Comparison of ENCODE assay signal across 8 mouse cellular contexts in the genomic region with DNA sequence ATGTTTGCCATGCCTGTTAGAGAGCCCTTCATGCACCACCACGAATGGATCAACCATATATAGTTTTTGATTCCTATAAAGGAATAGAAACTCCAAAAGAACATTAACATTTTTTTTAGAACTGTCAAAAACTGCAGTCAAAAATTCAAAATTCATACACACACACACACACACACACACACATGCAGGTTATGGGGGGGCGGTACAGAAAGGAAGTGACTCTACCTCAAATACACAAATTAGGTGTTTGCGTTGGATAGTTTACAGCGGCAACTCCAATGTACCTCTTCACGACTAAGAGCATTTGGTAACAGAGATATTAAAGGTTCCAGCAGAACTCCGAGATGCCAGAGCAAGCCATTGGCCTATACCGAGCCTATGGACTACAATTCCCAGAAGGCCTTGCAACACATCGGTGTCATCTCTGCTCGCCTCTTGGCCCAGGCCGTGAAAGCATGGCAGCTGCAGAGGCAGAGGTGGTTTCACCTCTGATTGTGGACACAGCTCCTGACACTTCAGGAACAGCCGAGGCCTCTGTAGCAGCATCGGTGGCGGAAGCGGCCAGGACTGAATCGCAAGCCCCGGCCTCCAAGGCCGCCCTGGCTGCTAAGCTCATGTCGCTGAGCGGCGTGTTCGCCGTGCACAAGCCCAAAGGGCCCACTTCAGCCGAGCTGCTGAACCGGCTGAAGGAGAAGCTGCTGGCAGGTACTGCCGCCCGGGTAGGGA. TPM values are rescaled to one million over a fixed set of nuclear protein-coding genes. Genes with fewer than 3 reads are reported as not detected.
DNase-seq lines count a peak whose midpoint lies in the region; ATAC-seq lines count a peak whose summit lies in the region.

A gene (plus strand): TSS at position 421 of the 726 bp plus-strand sequence.

- H3K4me1 ChIP-seq in hindbrain, embryonic 11.5 days (replicated peaks; ENCODE audit: control insufficient read depth, insufficient read depth, low read length): no peaks in the 10 kb centered on the region

- no peaks in the 10 kb centered on the region for H3K27me3 ChIP-seq in hindbrain, embryonic 11.5 days (ENCODE audit: control insufficient read depth, insufficient read depth, low read length)

- H3K9me3 ChIP-seq in hindbrain, embryonic 11.5 days (ENCODE audit: control insufficient read depth, low read length): no peaks in the 10 kb centered on the region

- H3K4me2 ChIP-seq in hindbrain, embryonic 11.5 days (replicated peaks; ENCODE audit: low read depth, low read length): peak within 1 kb of the TSS; percentile 43

- peak; percentile 92 for DNase-seq in NIH3T3 (ENCODE audit: low read depth)
- DNase-seq in cerebellum, adult 9-11 months: peak; percentile 84
- peak; percentile 78 to 91 for DNase-seq in frontal cortex, adult 2 months (ENCODE audit: extremely low spot score in 1 of 2, low spot score in 1 of 2)
- DNase-seq in hindbrain, embryonic 11.5 days (ENCODE audit: low spot score): peak; percentile 89
- peak; percentile 82 to 84 for DNase-seq in layer of hippocampus, postnatal 10 days (ENCODE audit: low spot score in 2 of 2)
- DNase-seq in lung, postnatal 10 days: peak; percentile 91
- DNase-seq in ovary, postnatal 36 days (ENCODE audit: low spot score): peak; percentile 74
- DNase-seq in thymus, postnatal 25 days: peak; percentile 80

- ATAC-seq in hindbrain, embryonic 11.5 days (ENCODE audit: low FRiP score): peak; percentile 95

- no peak within 1 kb of the TSS for H3K27ac ChIP-seq in hindbrain, embryonic 11.5 days (ENCODE audit: low read depth, low read length)

- H3K36me3 ChIP-seq in hindbrain, embryonic 11.5 days (ENCODE audit: control insufficient read depth, insufficient read depth, low read length): no peaks in the 10 kb centered on the region

- peak within 1 kb of the TSS; percentile 77 for H3K9ac ChIP-seq in hindbrain, embryonic 11.5 days (ENCODE audit: low read depth, low read length)

- H3K4me3 ChIP-seq in hindbrain, embryonic 11.5 days (ENCODE audit: low read depth, low read length): peak within 1 kb of the TSS; percentile 76

- WGBS in hindbrain, embryonic 11.5 days: 5% methylated on average over 26 of the region's 26 CpGs

RNA-seq across cellular contexts. Expression of the gene that starts here (rescaled TPM):
- 26.1 and 29.5 TPM in 2 replicates for polyA plus RNA-seq in frontal cortex, adult 2 months (2012; rRNA removed)
- polyA plus RNA-seq in hindbrain, embryonic 11.5 days (2014; fragmentation: Nextera tagmentation; extraction: Ambion mirVana): 14.8 and 17.8 TPM in 2 replicates
- 10 to 100 TPM; 17.3 to 19.7 TPM for total RNA-seq in layer of hippocampus, postnatal 10 days (2021)
